Mouse (Mus musculus) embryonic fibroblast, embryonic 13.5 days (primary cell): Measurements from ENCODE around the gene Plcb3.

ENCODE experiments used
- CTCF ChIP-seq: IDR thresholded peaks from 2 replicates; pipeline ENCODE4 v1.5.1; 2011; ENCODE audit warnings: mild to moderate bottlenecking, control low read depth, low read length, moderate library complexity, borderline replicate concordance; ENCODE audit not compliant: insufficient read depth
- POLR2A ChIP-seq: IDR thresholded peaks from 2 replicates; pipeline ENCODE4 v1.6.1; 2011; ENCODE audit warnings: low read depth, mild to moderate bottlenecking, control low read depth, low read length, moderate library complexity

DNA sequence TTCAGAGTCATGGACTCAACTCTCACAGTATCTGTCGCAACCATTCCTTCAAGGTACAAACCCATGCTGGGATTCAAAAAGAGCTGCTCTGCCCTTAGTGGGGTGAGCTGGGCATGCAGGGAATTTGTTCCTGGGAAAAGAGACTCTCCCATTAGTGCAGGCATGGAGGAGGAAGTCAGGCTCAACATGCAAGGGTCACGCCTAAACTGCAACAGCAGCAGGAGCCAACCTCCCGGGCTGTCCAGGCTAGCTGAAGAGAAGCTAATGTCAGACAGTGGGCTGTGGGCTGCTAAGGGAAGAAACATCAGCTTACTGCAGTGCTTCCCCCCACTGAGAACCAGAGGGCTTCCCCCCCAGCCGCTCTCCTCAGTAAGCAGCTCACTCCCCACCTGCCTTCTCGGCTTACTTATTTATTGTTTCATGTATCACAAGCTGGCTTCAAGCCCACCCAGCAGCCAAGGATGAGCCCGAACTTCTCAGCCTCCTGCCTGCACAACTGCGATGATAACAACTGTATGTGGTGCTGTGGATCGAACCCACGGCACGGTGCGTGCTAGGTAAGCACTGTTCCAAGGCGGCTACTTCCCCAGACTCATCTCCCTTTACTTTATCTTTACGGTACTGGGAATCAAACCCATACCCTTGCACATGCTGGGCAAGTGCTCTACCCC is 3.9 kb downstream of the Plcb3 start:
- TF ChIP-seq CTCF (no peak), POLR2A (no peak)
